Mouse (Mus musculus): Measurements from ENCODE around the gene 4930402F06Rik.

GRCm38 (mm10) chr2:35409466-35409865 lies 12.5 kb upstream of the 4930402F06Rik start:
- no peak for TF ChIP-seq POLR2A (IDR thresholded peaks at IDR 0.05; ENCODE audit: insufficient read depth, low read depth, low read length)
- no peak for TF ChIP-seq CTCF (IDR thresholded peaks at IDR 0.05; ENCODE audit: insufficient read depth, low read depth, low read length)
